21 mouse cellular contexts compared by ENCODE assay signal in genomic region chr14:21073981-21074380, GRCm38 (mm10). TPM values are rescaled to one million over a fixed set of nuclear protein-coding genes. Genes with fewer than 3 reads are reported as not detected.
DNase-seq lines count a peak whose midpoint lies in the region; ATAC-seq and TF ChIP-seq lines count a peak whose summit lies in the region.
"Had no signal": no experiment of that assay in that cellular context is flagged by ENCODE, and none has a peak within 500 bp of the region (broad histone marks: within the 10 kb centered on the region; RNA-seq: fewer than 3 reads in every experiment).

No protein-coding gene starts in this region.

- H3K27me3 ChIP-seq in erythroblast, embryonic 14.5 days (ENCODE audit: control insufficient read depth) = no peaks in the 10 kb centered on the region
- no peaks in the 10 kb centered on the region for H3K27me3 ChIP-seq in heart, embryonic 16.5 days (ENCODE audit: control insufficient read depth, insufficient read depth, low read length)
- no peaks in the 10 kb centered on the region for H3K27me3 ChIP-seq in liver, postnatal 0 days (ENCODE audit: insufficient read depth, low read length)
- H3K27me3 ChIP-seq: CH12.LX; limb, embryonic 13.5 days; midbrain, embryonic 15.5 days; neural tube, embryonic 12.5 days; Patski had no signal

- no peak for DNase-seq in heart, adult 18-20 months
- no peak for DNase-seq in liver, postnatal 0 days
- DNase-seq in layer of hippocampus, postnatal 36 days = no peak
- no peak for DNase-seq in gastrocnemius, adult 8-10 months (ENCODE audit: low spot score in 2 of 2)
- DNase-seq: cerebellum, adult 18-20 months; forebrain, postnatal 0 days; gastrocnemius, postnatal 14 days; thymus, postnatal 4 days had no signal

- no peak for ATAC-seq in erythroblast, adult 5-6 weeks (replicated peaks; ENCODE audit: low FRiP score, poor library complexity, severe bottlenecking)
- no peak for ATAC-seq in heart, embryonic 16.5 days (replicated peaks; ENCODE audit: extremely low read depth, insufficient read depth, low FRiP score)
- peak; percentile 22; the same call in 1 of the 2 replicates for ATAC-seq in erythroid progenitor cell, adult 5-6 weeks (replicated peaks; ENCODE audit: low FRiP score, poor library complexity, severe bottlenecking)
- ATAC-seq in liver, postnatal 0 days = no peak; the same call in 1 of the 2 replicates
- ATAC-seq: forebrain, postnatal 0 days; intestine, embryonic 16.5 days; midbrain, embryonic 15.5 days; Patski had no signal

- peaks cover 74% of the 10 kb centered on the region for H3K4me1 ChIP-seq in erythroblast, embryonic 14.5 days (ENCODE audit: control insufficient read depth)
- H3K4me1 ChIP-seq in heart, embryonic 16.5 days (ENCODE audit: control insufficient read depth, insufficient read depth, low read length) = peaks cover 27% of the 10 kb centered on the region
- H3K4me1 ChIP-seq in liver, postnatal 0 days (ENCODE audit: insufficient read depth) = peaks cover 22% of the 10 kb centered on the region

- WGBS in heart, embryonic 16.5 days = 31% methylated on average over 3 of the region's 3 CpGs
- 35% methylated on average over 3 of the region's 3 CpGs for WGBS in liver, postnatal 0 days (ENCODE audit: insufficient replicate concordance)

- H3K4me3 ChIP-seq in erythroblast, embryonic 14.5 days (replicated peaks) = peak overlapping the region; percentile 92
- no peak overlapping the region for H3K4me3 ChIP-seq in heart, embryonic 16.5 days (ENCODE audit: low read length)
- peak overlapping the region; percentile 73; the same call in 1 of the 2 replicates for H3K4me3 ChIP-seq in liver, postnatal 0 days (ENCODE audit: low read depth, low read length)
- H3K4me3 ChIP-seq: layer of hippocampus, adult 2 months; limb, embryonic 13.5 days; midbrain, embryonic 15.5 days; neural tube, embryonic 12.5 days had no signal

- peak overlapping the region; percentile 46 for H3K27ac ChIP-seq in heart, embryonic 16.5 days (ENCODE audit: low read length)
- peak overlapping the region; percentile 95 for H3K27ac ChIP-seq in liver, postnatal 0 days (ENCODE audit: low read depth)
- H3K27ac ChIP-seq: hindbrain, embryonic 14.5 days; kidney, postnatal 0 days; layer of hippocampus, adult 2 months; limb, embryonic 13.5 days; midbrain, embryonic 15.5 days; neural tube, embryonic 12.5 days had no signal

- no peak overlapping the region for H3K9ac ChIP-seq in heart, embryonic 16.5 days (ENCODE audit: low read length)
- H3K9ac ChIP-seq in liver, postnatal 0 days (replicated peaks) = no peak overlapping the region
- H3K9ac ChIP-seq: forebrain, postnatal 0 days; hindbrain, embryonic 14.5 days; limb, embryonic 13.5 days; midbrain, embryonic 15.5 days; neural tube, embryonic 12.5 days had no signal

- no peak for TF ChIP-seq CTCF in liver, postnatal 0 days (IDR thresholded peaks at IDR 0.05; ENCODE audit: low read depth)

- H3K4me2 ChIP-seq in heart, embryonic 16.5 days (ENCODE audit: low read depth, low read length) = no peak overlapping the region
- peak overlapping the region; percentile 77 for H3K4me2 ChIP-seq in liver, postnatal 0 days (ENCODE audit: low read depth, low read length)
- H3K4me2 ChIP-seq: hindbrain, embryonic 14.5 days; midbrain, embryonic 15.5 days; neural tube, embryonic 12.5 days had no signal

- no peaks in the 10 kb centered on the region for H3K9me3 ChIP-seq in erythroblast, embryonic 14.5 days (ENCODE audit: control insufficient read depth, low read length)
- H3K9me3 ChIP-seq in heart, embryonic 16.5 days (replicated peaks; ENCODE audit: control insufficient read depth, low read length) = no peaks in the 10 kb centered on the region
- no peaks in the 10 kb centered on the region for H3K9me3 ChIP-seq in liver, postnatal 0 days (ENCODE audit: low read length)
- H3K9me3 ChIP-seq: limb, embryonic 13.5 days; midbrain, embryonic 15.5 days; neural tube, embryonic 12.5 days had no signal

- TF ChIP-seq EP300 in liver, postnatal 0 days (IDR thresholded peaks at IDR 0.05; ENCODE audit: low read depth) = peak; percentile 84

- H3K36me3 ChIP-seq in erythroblast, embryonic 14.5 days (ENCODE audit: control insufficient read depth) = no peaks in the 10 kb centered on the region
- H3K36me3 ChIP-seq in heart, embryonic 16.5 days (ENCODE audit: control insufficient read depth, insufficient read depth) = no peaks in the 10 kb centered on the region
- no peaks in the 10 kb centered on the region for H3K36me3 ChIP-seq in liver, postnatal 0 days (replicated peaks; ENCODE audit: insufficient read depth, low read length)
- H3K36me3 ChIP-seq: limb, embryonic 13.5 days; midbrain, embryonic 15.5 days; neural tube, embryonic 12.5 days had no signal

RNA-seq across cellular contexts. Expression of gene Adk, which starts 21.6 kb away (rescaled TPM):
- polyA plus RNA-seq in erythroblast, embryonic 14.5 days (2012) = 0.38 and 1.0 TPM in 2 replicates
- total RNA-seq in erythroblast, adult 5-6 weeks (2015; ENCODE audit: low replicate concordance) = 34.5 and 52.8 TPM in 2 replicates
- 38.6 and 61.8 TPM in 2 replicates for total RNA-seq in erythroblast, adult 5-6 weeks (2017; ENCODE audit: low replicate concordance)
- 197 and 222 TPM in 2 replicates for polyA plus RNA-seq in heart, embryonic 16.5 days (2015; fragmentation: Nextera tagmentation; extraction: Ambion mirVana)
- 100 to 1,000 TPM; 228 to 242 TPM for total RNA-seq in heart, adult 18-20 months (2021)
- total RNA-seq in erythroid progenitor cell, adult 5-6 weeks (2015; ENCODE audit: low replicate concordance) = 28.1 and 67.1 TPM in 2 replicates
- 31.3 and 66.4 TPM in 2 replicates for total RNA-seq in erythroid progenitor cell, adult 5-6 weeks (2017; ENCODE audit: low replicate concordance)
- 467 and 475 TPM in 2 replicates for polyA plus RNA-seq in liver, postnatal 0 days (2015; fragmentation: Nextera tagmentation; extraction: Ambion mirVana)
- total RNA-seq in layer of hippocampus, postnatal 36 days (2021) = 10 to 100 TPM; 62.6 to 77.3 TPM
- 100 to 1,000 TPM in 2 of 4 experiments, 10 to 100 TPM in 2; 88.2 to 104 (median 99.2) TPM for total RNA-seq in gastrocnemius, adult 8-10 months (2022)

RNA-seq across cellular contexts. Expression of gene Ap3m1, which starts 21.7 kb away (rescaled TPM):
- 0.24 and 0.28 TPM in 2 replicates for polyA plus RNA-seq in erythroblast, embryonic 14.5 days (2012)
- total RNA-seq in erythroblast, adult 5-6 weeks (2015; ENCODE audit: low replicate concordance) = 35.9 and 62.6 TPM in 2 replicates
- total RNA-seq in erythroblast, adult 5-6 weeks (2017; ENCODE audit: low replicate concordance) = 14.1 and 34.0 TPM in 2 replicates
- 54.4 and 60.7 TPM in 2 replicates for polyA plus RNA-seq in heart, embryonic 16.5 days (2015; fragmentation: Nextera tagmentation; extraction: Ambion mirVana)
- total RNA-seq in heart, adult 18-20 months (2021) = 10 to 100 TPM; 48.1 to 48.8 TPM
- total RNA-seq in erythroid progenitor cell, adult 5-6 weeks (2015; ENCODE audit: low replicate concordance) = 9.7 and 18.4 TPM in 2 replicates
- total RNA-seq in erythroid progenitor cell, adult 5-6 weeks (2017; ENCODE audit: low replicate concordance) = 34.5 and 53.3 TPM in 2 replicates
- 23.5 and 28.6 TPM in 2 replicates for polyA plus RNA-seq in liver, postnatal 0 days (2015; fragmentation: Nextera tagmentation; extraction: Ambion mirVana)
- 10 to 100 TPM; 76.3 to 78.0 TPM for total RNA-seq in layer of hippocampus, postnatal 36 days (2021)
- 10 to 100 TPM; 27.9 to 33.0 (median 30.6) TPM for total RNA-seq in gastrocnemius, adult 8-10 months (2022)
